Mouse (Mus musculus) bone marrow, adult 2 months (tissue): ENCODE data around the gene Alkal2. TPM values are rescaled to one million over a fixed set of nuclear protein-coding genes. Genes with fewer than 3 reads are reported as not detected.

Experiments used
- H3K27ac ChIP-seq: fragments of 200-500 bp; 2 replicates; pipeline ENCODE4 v1.5.1; 2012; ENCODE audit warnings: low read depth, mild to moderate bottlenecking, control low read depth, inconsistent platforms, low read length; ENCODE audit not compliant: control insufficient read depth, poor library complexity, insufficient read depth
- H3K4me1 ChIP-seq: fragments of 200-500 bp; 2 replicates; pipeline ENCODE4 v1.6.1; 2011; ENCODE audit warnings: low read length; ENCODE audit not compliant: control insufficient read depth, insufficient read depth
- H3K4me3 ChIP-seq: fragments of 200-500 bp; replicated peaks from 2 replicates; pipeline ENCODE3; 2011; ENCODE audit warnings: mild to moderate bottlenecking, low read depth, low read length, control low read depth; ENCODE audit not compliant: control insufficient read depth
- CTCF ChIP-seq: fragments of 200-500 bp; IDR thresholded peaks from 2 replicates; pipeline ENCODE4 v1.5.1; 2011; ENCODE audit warnings: low read length, control low read depth; ENCODE audit not compliant: control insufficient read depth, insufficient read depth
- POLR2A ChIP-seq: fragments of 200-500 bp; IDR thresholded peaks from 2 replicates; pipeline ENCODE4 v1.6.1; 2011; ENCODE audit warnings: low read depth, mild to moderate bottlenecking, control low read depth, low read length, borderline replicate concordance; ENCODE audit not compliant: control insufficient read depth
- WGBS: fragments of 180-500 bp; shearing (Covaris S2); methylation state at CpG from one replicate; pipeline ENCODE4 v1.1.7; 2018; 5-methylcytosine and 5-hydroxymethylcytosine counted together
- polyA plus RNA-seq: library from polyadenylated mRNA; stranded (reverse); fragments of >200 nt; gene quantifications from 2 replicates; pipeline ENCODE4 v1.2.4, GENCODE M21; 2011; ENCODE audit warnings: low replicate concordance; ENCODE audit not compliant: missing spikeins, insufficient read depth, insufficient read length

The Alkal2 gene
- not detected in 2 replicates for polyA plus RNA-seq

DNA sequence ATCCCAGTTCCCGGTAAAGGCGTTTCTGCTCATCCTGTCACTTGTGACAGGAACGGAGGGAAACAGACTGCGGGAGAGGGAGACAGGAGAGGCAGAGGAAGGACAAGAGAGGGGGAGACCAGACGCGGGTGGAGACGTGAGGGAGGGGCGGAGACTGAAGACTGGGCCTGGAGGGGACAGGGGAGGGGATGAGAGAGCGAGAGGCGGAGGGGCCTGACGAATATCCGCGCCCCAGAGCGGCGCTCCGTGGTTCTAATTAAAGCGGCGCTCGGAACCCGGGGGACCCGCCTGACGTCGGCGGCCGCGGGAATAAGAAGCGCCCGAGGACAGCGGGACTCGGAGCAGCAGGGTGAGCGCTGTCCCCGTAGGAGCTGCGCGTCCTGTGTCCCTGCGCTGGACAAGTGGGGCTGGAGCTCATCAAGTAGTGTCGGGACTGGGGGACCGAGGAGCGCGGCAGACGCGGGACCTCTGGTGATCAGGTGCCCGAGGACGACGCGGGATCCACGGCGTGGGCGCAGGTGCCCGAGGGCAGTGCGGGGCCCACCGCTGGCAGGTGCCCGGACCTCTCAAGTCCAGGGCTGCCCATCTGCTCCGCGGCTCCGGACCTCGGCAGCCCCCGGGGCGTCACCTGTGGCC lies at the start of gene Alkal2:
Alkal2 (plus strand) TSS at position 337 of the 636 bp plus-strand sequence.
- no peak within 1 kb of the TSS for H3K4me3 ChIP-seq
- TF ChIP-seq CTCF (no peak), POLR2A (no peak)

DNA sequence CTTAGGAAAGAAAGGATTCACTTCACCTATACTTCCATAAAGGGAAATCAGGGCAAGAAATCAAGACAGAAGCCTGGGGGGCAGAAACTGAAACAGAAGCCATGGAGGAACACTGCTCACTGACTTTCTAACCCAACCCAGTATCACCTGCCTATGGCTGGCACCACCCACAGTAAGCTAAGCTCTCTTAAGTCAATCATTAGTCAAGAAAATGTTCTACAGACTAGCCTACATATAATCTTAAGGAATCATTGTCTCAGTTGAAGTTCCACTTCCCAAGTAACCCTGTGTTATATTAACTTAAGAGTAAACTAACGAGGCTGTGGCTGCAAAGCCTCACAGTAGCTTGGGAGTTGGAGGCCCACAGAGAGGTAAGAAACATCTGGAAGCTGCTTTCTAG lies 35.6 kb upstream of the Alkal2 start:
- WGBS = 62% methylated on average over 1 of the region's 1 CpGs
- H3K4me1 ChIP-seq = no peaks in the 10 kb centered on the region
- no peak overlapping the region for H3K27ac ChIP-seq
- H3K4me3 ChIP-seq = no peak overlapping the region
- no peak for TF ChIP-seq CTCF
- TF ChIP-seq POLR2A = no peak

More for the DNA sequence above, at the start of gene Alkal2:
- no peak within 1 kb of the TSS for H3K27ac ChIP-seq
- H3K4me1 ChIP-seq = no peaks in the 10 kb centered on the region
- WGBS = 2% methylated on average over 58 of the region's 58 CpGs

DNA sequence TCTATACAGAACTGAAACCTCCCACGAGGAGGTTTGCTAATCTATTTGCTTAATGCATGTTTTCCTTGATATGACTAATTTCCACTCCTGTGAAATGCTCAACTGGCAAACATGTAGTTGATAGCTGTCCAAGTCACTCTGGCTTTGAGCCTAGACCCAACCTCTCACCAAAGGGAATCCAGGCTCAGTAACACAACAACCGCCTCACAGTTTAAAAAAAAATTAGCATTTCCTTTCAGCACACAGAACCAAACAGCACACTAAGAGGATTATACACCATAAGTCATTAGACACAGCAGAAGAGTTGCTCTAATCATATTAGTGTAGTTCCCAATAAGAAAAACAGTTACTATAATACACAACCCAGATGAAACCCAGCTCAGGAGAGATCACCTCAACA lies 33.2 kb upstream of the Alkal2 start:
- H3K4me3 ChIP-seq = no peak overlapping the region
- TF ChIP-seq CTCF (no peak), POLR2A (no peak)
- H3K4me1 ChIP-seq = no peaks in the 10 kb centered on the region
- H3K27ac ChIP-seq = no peak overlapping the region
- WGBS = 66% methylated on average over 2 of the region's 2 CpGs

DNA sequence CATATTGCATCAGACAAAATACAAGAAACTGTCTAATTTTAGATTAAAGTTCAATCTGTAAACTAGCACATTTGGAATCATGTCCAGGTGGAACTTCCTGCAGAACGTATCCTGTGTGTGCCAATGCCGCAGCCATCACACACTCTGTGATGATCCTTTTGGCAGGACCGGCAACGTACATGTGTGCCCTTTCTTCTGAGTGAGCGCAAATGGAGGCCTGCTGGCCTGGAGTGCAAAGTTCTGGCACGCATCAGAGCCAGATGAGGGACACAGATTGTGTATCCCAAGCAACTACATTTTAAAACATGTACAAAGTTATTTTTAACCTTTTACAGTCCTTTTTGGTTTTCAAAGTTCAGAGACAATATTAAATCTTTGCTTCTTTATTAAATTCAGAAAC lies 32.3 kb upstream of the Alkal2 start:
- no peaks in the 10 kb centered on the region for H3K4me1 ChIP-seq
- 86% methylated on average over 6 of the region's 6 CpGs for WGBS
- TF ChIP-seq POLR2A (no peak), CTCF (no peak)
- no peak overlapping the region for H3K27ac ChIP-seq
- H3K4me3 ChIP-seq = no peak overlapping the region

DNA sequence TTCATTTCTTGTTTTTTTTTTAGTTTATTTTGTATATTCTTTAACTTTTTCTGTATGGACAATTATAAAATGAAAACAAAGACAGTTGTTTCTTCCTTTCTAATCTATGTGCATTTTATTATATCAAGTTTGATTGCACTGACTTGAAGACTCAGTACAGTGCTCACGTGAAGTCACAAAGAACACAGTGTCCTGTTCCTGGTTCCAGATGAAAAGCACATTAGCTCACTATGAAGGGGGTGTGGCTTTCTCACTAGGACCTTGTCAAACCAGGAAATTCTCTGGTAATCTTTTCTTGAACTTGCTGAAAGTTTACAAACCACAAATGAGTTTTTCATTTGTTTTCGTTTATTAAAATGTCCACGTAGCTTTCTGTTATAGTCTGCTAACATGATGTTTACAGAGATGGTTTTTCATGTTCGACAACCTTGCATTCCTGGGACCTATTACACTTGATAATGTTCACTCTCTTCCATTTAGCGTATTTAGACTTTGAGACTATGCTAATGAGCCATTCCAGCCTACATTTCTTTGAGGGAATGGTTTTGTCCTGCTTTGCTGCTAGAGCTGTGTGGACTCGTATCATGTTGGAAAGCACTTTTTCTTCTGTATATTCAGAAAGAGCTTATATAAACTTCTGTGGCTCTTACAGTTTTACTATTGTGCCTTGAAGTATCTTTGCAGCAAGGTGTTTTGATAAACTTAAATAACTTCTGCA lies 28.5 kb upstream of the Alkal2 start:
- no peaks in the 10 kb centered on the region for H3K4me1 ChIP-seq
- no peak overlapping the region for H3K4me3 ChIP-seq
- WGBS = 75% methylated on average over 6 of the region's 6 CpGs
- no peak overlapping the region for H3K27ac ChIP-seq
- no peak for TF ChIP-seq CTCF
- TF ChIP-seq POLR2A = no peak

DNA sequence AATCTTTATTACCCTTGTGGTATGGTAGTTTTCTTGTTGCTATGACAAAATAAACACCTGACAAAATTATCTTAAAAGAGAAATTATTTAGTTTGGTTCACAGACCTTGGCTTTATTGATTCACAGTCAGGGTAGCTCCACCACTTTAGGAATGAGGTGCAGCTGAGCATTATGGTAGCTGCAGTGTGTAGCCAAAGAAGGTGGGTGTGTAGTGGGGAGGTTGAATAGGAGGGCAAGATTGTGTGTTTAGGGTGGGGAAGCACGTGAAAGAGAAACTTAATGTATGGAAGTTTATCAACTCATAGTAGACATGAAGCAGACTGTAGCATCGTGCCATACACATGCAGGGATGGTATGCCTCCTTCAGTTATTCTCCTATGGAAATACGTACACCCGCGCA lies 27.9 kb upstream of the Alkal2 start:
- 88% methylated on average over 5 of the region's 5 CpGs for WGBS
- H3K27ac ChIP-seq = no peak overlapping the region
- no peaks in the 10 kb centered on the region for H3K4me1 ChIP-seq
- TF ChIP-seq POLR2A (no peak), CTCF (no peak)
- H3K4me3 ChIP-seq = no peak overlapping the region

DNA sequence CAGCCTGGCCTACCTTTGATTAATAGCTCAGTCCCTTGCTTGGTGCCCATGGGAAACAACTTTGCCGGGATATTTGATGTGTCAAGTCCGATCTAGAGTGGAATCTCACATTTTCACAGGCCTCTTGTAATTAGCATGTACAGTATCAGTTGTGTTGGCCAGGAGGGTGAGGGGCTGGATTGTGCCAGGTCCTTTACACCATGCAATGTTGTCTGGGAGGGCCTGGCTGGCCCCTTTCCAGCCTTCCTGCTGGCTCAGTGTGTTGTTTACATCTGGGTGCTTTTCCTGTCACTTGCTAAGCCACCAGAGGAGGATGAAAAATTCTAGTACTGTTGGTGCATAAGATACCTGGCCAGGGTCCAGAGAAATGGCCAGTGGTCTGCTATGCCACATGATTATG lies 19.8 kb upstream of the Alkal2 start:
- WGBS = 73% methylated on average over 2 of the region's 2 CpGs
- no peaks in the 10 kb centered on the region for H3K4me1 ChIP-seq
- TF ChIP-seq CTCF (no peak), POLR2A (no peak)

DNA sequence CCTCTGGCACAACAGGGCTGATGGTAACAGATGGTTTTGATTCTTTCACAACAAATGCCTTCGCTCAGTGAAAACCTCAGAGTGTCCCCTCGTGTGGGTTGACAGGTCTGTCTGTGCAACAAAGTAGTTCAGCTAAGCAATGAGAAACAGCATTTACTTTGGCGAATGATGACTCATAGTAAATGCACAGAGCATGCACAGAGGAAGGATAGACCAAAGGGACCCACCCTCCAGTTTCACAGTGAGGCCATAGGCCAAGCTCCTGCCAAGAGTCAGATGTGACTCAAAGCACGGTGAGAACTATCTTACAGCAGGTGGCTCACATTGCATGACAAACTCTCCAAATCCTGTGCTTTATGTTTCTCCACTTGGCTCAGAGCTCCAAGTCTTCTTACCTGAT lies 18.3 kb upstream of the Alkal2 start:
- TF ChIP-seq CTCF (no peak), POLR2A (no peak)
- Histone ChIP-seq H3K4me3 (no peak overlapping the region), H3K27ac (no peak overlapping the region), H3K4me1 (no peaks in the 10 kb centered on the region)
- 75% methylated on average over 4 of the region's 4 CpGs for WGBS

More for the DNA sequence above, 19.8 kb upstream of the Alkal2 start:
- H3K27ac ChIP-seq = no peak overlapping the region
- no peak overlapping the region for H3K4me3 ChIP-seq

DNA sequence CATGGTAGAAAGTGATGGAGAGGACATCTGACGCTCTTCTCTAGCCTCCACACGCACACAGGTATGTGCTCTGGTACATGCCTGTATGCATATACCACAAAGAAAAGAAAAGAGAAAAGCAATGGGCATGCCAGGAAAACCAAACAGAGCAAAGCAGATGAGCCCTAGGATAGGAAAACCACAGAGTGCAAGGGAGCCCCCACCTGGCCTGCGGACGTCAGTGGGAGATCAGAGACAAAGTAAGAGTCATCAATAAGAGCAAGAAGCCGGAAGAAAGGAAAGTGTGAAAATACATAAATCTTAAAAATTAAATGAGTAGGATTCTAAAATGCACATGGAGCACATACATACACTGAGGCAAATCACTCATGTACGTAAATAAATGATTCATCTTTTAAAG lies 4.7 kb upstream of the Alkal2 start:
- H3K4me3 ChIP-seq = no peak overlapping the region
- 72% methylated on average over 6 of the region's 6 CpGs for WGBS

More for the DNA sequence above, 4.7 kb upstream of the Alkal2 start:
- TF ChIP-seq CTCF (no peak), POLR2A (no peak)
- Histone ChIP-seq H3K27ac (no peak overlapping the region), H3K4me1 (no peaks in the 10 kb centered on the region)
